In the genomic region with DNA sequence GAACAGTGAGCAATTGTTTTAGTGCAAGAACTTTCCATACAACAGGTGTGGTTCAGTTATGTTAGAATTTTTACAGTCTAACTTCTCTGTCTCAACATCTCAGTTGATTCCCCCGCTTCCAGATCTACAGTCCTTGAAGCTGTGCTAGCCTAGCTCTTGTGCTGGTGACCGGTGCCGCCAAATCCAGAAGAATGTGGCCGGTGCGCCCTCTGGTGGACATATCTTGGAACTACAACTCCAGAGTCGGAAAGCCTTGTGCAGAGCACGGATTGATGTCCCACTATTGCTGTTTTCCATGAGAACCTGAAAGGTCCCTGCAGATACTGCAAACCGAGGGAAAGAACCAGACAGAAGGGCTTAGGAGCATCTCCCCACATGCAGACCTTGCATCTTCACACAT, we compare ENCODE assay signal across 8 mouse cellular contexts. TPM values are rescaled to one million over a fixed set of nuclear protein-coding genes. Genes with fewer than 3 reads are reported as not detected.
DNase-seq lines count a peak whose midpoint lies in the region; ATAC-seq and TF ChIP-seq lines count a peak whose summit lies in the region.

No protein-coding gene starts in this region.

- no peaks in the 10 kb centered on the region for H3K36me3 ChIP-seq in kidney, embryonic 14.5 days (ENCODE audit: control insufficient read depth, insufficient read depth, low read length)

- H3K4me3 ChIP-seq in kidney, embryonic 14.5 days (ENCODE audit: low read length) = no peak overlapping the region
- H3K4me3 ChIP-seq in cortical plate, adult 2 months (ENCODE audit: insufficient read depth, low read length) = no peak overlapping the region

- intact Hi-C loops in gastrocnemius, postnatal 14 days (cut with DNase I; ENCODE audit: low total_unique reads) = loop anchor here (2.0 kb wide), 1 partner anchor 79 kb away; no protein-coding TSS in a partner anchor
- intact Hi-C loops in left cerebral cortex, postnatal 36 days (cut with DNase I) = loop anchor here (1.0 to 5.0 kb wide), 3 partner anchors 80 to 208 kb away; a partner anchor contains a TSS

- H3K27me3 ChIP-seq in kidney, embryonic 14.5 days (ENCODE audit: control insufficient read depth, insufficient read depth, low read length) = no peaks in the 10 kb centered on the region

- no peak overlapping the region for H3K4me2 ChIP-seq in kidney, embryonic 14.5 days (replicated peaks; ENCODE audit: low read depth, low read length)

- H3K9ac ChIP-seq in kidney, embryonic 14.5 days (ENCODE audit: low read depth, low read length) = no peak overlapping the region

- no peak for TF ChIP-seq POLR2A in cortical plate, adult 2 months (IDR thresholded peaks at IDR 0.05; ENCODE audit: extremely low read depth, insufficient read depth, low read length)

- peak; percentile 95 for TF ChIP-seq CTCF in cortical plate, adult 2 months (IDR thresholded peaks at IDR 0.05; ENCODE audit: extremely low read depth, insufficient read depth, low read length)

- no peak overlapping the region for H3K27ac ChIP-seq in kidney, embryonic 14.5 days (ENCODE audit: low read depth, low read length)
- H3K27ac ChIP-seq in cortical plate, adult 2 months (ENCODE audit: insufficient read depth, low read length) = no peak overlapping the region

- DNase-seq in kidney, adult 11 months = peak; percentile 76
- peak; percentile 84 for DNase-seq in gastrocnemius, postnatal 14 days
- DNase-seq in kidney, adult 18-20 months = peak; percentile 93
- peak; percentile 93 to 96 for DNase-seq in left cerebral cortex, postnatal 36 days (ENCODE audit: low spot score in 2 of 2)
- peak; percentile 24 to 62 for DNase-seq in monocyte, adult 2 months (ENCODE audit: low read depth in 1 of 2, low spot score in 2 of 2)
- DNase-seq in spleen, postnatal 14 days (ENCODE audit: low spot score in 2 of 2) = peak; percentile 56 to 78

- no peaks in the 10 kb centered on the region for H3K9me3 ChIP-seq in kidney, embryonic 14.5 days (ENCODE audit: control insufficient read depth, low read length)

- 4% methylated on average over 8 of the region's 8 CpGs for WGBS in kidney, embryonic 14.5 days

- no peaks in the 10 kb centered on the region for H3K4me1 ChIP-seq in kidney, embryonic 14.5 days (ENCODE audit: control insufficient read depth, insufficient read depth, low read length)
- peaks cover 11% of the 10 kb centered on the region for H3K4me1 ChIP-seq in cortical plate, adult 2 months (ENCODE audit: control insufficient read depth, insufficient read depth, low read length)

- no peak for ATAC-seq in kidney, embryonic 14.5 days (ENCODE audit: low FRiP score, low TSS enrichment)

RNA-seq across cellular contexts. Expression of a gene that starts 13.0 kb away (rescaled TPM):
- 9.3 and 16.5 TPM in 2 replicates for polyA plus RNA-seq in kidney, embryonic 14.5 days (2014; fragmentation: Nextera tagmentation; extraction: Ambion mirVana)
- polyA plus RNA-seq in cortical plate, adult 2 months (2012; rRNA removed) = 130 and 131 TPM in 2 replicates
- 10 to 100 TPM in 1 of 2 experiments, 1 to 10 TPM in 1; 8.2 to 11.4 TPM for total RNA-seq in gastrocnemius, postnatal 14 days (2021)
- 100 to 1,000 TPM; 171 to 177 TPM for total RNA-seq in left cerebral cortex, postnatal 36 days (2021)

Comparison
In these comparisons a context has a peak if more than half of its experiments do, and no peak if none do; other contexts are left out.
1. DNase-seq: peak in every context shown above with its lines; median percentile 94 in left cerebral cortex, postnatal 36 days; 93 in kidney, adult 18-20 months; 84 in gastrocnemius, postnatal 14 days; 76 in kidney, adult 11 months; 67 in spleen, postnatal 14 days; 43 in monocyte, adult 2 months.
2. RNA of a gene that starts 13.0 kb away (total RNA-seq): 171 to 177 TPM in left cerebral cortex, postnatal 36 days; 8.2 to 11.4 TPM in gastrocnemius, postnatal 14 days; every median in the first group is over 10 times any median in the second.